Mouse (Mus musculus): ENCODE data around the gene Tmem230.

Tmem230 gene

GRCm38 (mm10) chr2:132232413-132232945 is 15.1 kb downstream of the Tmem230 start:
- no peak for DNase-seq (ENCODE audit: low spot score in 2 of 2)

- DNase-seq (ENCODE audit: low spot score in 2 of 2): peak; percentile 23 to 62
These were observed 23.2 kb downstream of the Tmem230 start for GRCm38 (mm10) chr2:132224359-132224758.

- DNase-seq (ENCODE audit: low spot score in 2 of 2): peak; percentile 36 to 49
These were observed 26.0 kb downstream of the Tmem230 start for GRCm38 (mm10) chr2:132221611-132222073.

- peak; percentile 38 to 47 for DNase-seq (ENCODE audit: low spot score in 2 of 2)
These were observed 35.5 kb downstream of the Tmem230 start for GRCm38 (mm10) chr2:132211995-132212656.

- DNase-seq (ENCODE audit: low spot score in 2 of 2): no peak
These were observed 36.7 kb downstream of the Tmem230 start for GRCm38 (mm10) chr2:132210806-132211312.

GRCm38 (mm10) chr2:132208246-132208881 is 39.2 kb downstream of the Tmem230 start:
- DNase-seq (ENCODE audit: low spot score in 2 of 2): no peak

GRCm38 (mm10) chr2:132206316-132206881 is 41.2 kb downstream of the Tmem230 start:
- no peak for DNase-seq (ENCODE audit: low spot score in 2 of 2)

GRCm38 (mm10) chr2:132205549-132205948 is 42.1 kb downstream of the Tmem230 start:
- DNase-seq (ENCODE audit: low spot score in 2 of 2): no peak

GRCm38 (mm10) chr2:132203773-132204172 is 43.8 kb downstream of the Tmem230 start:
- no peak for DNase-seq (ENCODE audit: low spot score in 2 of 2)

GRCm38 (mm10) chr2:132203186-132203585 is 44.4 kb downstream of the Tmem230 start:
- no peak for DNase-seq (ENCODE audit: low spot score in 2 of 2)

- no peak for DNase-seq (ENCODE audit: low spot score in 2 of 2)
These were observed 49.3 kb downstream of the Tmem230 start for GRCm38 (mm10) chr2:132198017-132198933.

- no peak for DNase-seq (ENCODE audit: low spot score in 2 of 2)
These were observed 52.0 kb downstream of the Tmem230 start for GRCm38 (mm10) chr2:132195602-132196001.

GRCm38 (mm10) chr2:132190602-132191161 is 56.9 kb downstream of the Tmem230 start:
- DNase-seq (ENCODE audit: low spot score in 2 of 2): no peak

All from heart, adult 9 months (tissue).